Mouse (Mus musculus): Measurements from ENCODE around the gene Esam.

The Esam gene

GRCm38 (mm10) chr9:37527396-37528224, at the start of gene Esam:
Esam (plus strand) TSS chr9:37528078.
- DNase-seq (ENCODE audit: low spot score): no peak

GRCm38 (mm10) chr9:37485146-37485545, 42.7 kb upstream of the Esam start:
- no peak for DNase-seq (ENCODE audit: low spot score)

- no peak for DNase-seq (ENCODE audit: low spot score)
Observed at GRCm38 (mm10) chr9:37488041-37488440, 39.8 kb upstream of the Esam start.

GRCm38 (mm10) chr9:37488611-37489396, 39.1 kb upstream of the Esam start, which contains the start of gene Msantd2:
Msantd2 (plus strand) TSS chr9:37489319.
- peak; percentile 80 for DNase-seq (ENCODE audit: low spot score)

GRCm38 (mm10) chr9:37489446-37490120, 38.3 kb upstream of the Esam start:
- no peak for DNase-seq (ENCODE audit: low spot score)

- no peak for DNase-seq (ENCODE audit: low spot score)
Observed at GRCm38 (mm10) chr9:37495761-37496160, 32.1 kb upstream of the Esam start.

- DNase-seq (ENCODE audit: low spot score): no peak
Observed at GRCm38 (mm10) chr9:37496325-37496724, 31.6 kb upstream of the Esam start.

- DNase-seq (ENCODE audit: low spot score): no peak
Observed at GRCm38 (mm10) chr9:37500201-37500600, 27.7 kb upstream of the Esam start.

GRCm38 (mm10) chr9:37501170-37501569, 26.7 kb upstream of the Esam start:
- DNase-seq (ENCODE audit: low spot score): no peak

- DNase-seq (ENCODE audit: low spot score): no peak
Observed at GRCm38 (mm10) chr9:37504348-37504747, 23.5 kb upstream of the Esam start.

- no peak for DNase-seq (ENCODE audit: low spot score)
Observed at GRCm38 (mm10) chr9:37506023-37506422, 21.9 kb upstream of the Esam start.

- no peak for DNase-seq (ENCODE audit: low spot score)
Observed at GRCm38 (mm10) chr9:37512097-37512496, 15.8 kb upstream of the Esam start.

GRCm38 (mm10) chr9:37514456-37514855, 13.4 kb upstream of the Esam start:
- DNase-seq (ENCODE audit: low spot score): no peak

GRCm38 (mm10) chr9:37517467-37517866, 10.4 kb upstream of the Esam start:
- DNase-seq (ENCODE audit: low spot score): no peak

- DNase-seq (ENCODE audit: low spot score): no peak
Observed at GRCm38 (mm10) chr9:37518991-37519390, 8.9 kb upstream of the Esam start.

- DNase-seq (ENCODE audit: low spot score): no peak
Observed at GRCm38 (mm10) chr9:37519995-37520394, 7.9 kb upstream of the Esam start.

- DNase-seq (ENCODE audit: low spot score): no peak
Observed at GRCm38 (mm10) chr9:37525461-37525860, 2.4 kb upstream of the Esam start.

- DNase-seq (ENCODE audit: low spot score): no peak
Observed at GRCm38 (mm10) chr9:37526443-37527395, 1.2 kb upstream of the Esam start.

- DNase-seq (ENCODE audit: low spot score): no peak
Observed at GRCm38 (mm10) chr9:37528225-37528970, 520 bp downstream of the Esam start.

GRCm38 (mm10) chr9:37530031-37530887, 2.4 kb downstream of the Esam start:
- no peak for DNase-seq (ENCODE audit: low spot score)
